Mouse (Mus musculus) heart, embryonic 11.5 days (tissue): ENCODE data around the gene Timp3. TPM values are rescaled to one million over a fixed set of nuclear protein-coding genes. Genes with fewer than 3 reads are reported as not detected.

ENCODE experiments used
- ATAC-seq: fragments of 200-750 bp; cut with Nextera tagmentation; replicated peaks from 2 replicates; pipeline ENCODE4 v1.8.0; 2017; ENCODE audit warnings: moderate library complexity; ENCODE audit not compliant: insufficient number of reproducible peaks, low FRiP score, low TSS enrichment
- H3K27ac ChIP-seq: fragments of 300-500 bp; sonication (generic); 2 replicates; pipeline ENCODE4 v1.5.1; 2014; ENCODE audit warnings: mild to moderate bottlenecking, low read depth, low read length
- H3K27me3 ChIP-seq: fragments of 300-500 bp; sonication (generic); 2 replicates; pipeline ENCODE4 v1.6.1; 2014; ENCODE audit warnings: mild to moderate bottlenecking, low read length, mixed read lengths; ENCODE audit not compliant: control insufficient read depth, insufficient read depth
- H3K36me3 ChIP-seq: fragments of 300-500 bp; sonication (generic); 2 replicates; pipeline ENCODE4 v1.6.1; 2014; ENCODE audit warnings: mild to moderate bottlenecking, low read length, moderate library complexity, mixed read lengths; ENCODE audit not compliant: control insufficient read depth, insufficient read depth
- H3K4me1 ChIP-seq: fragments of 300-500 bp; sonication (generic); 2 replicates; pipeline ENCODE4 v1.6.1; 2014; ENCODE audit warnings: low read length; ENCODE audit not compliant: control insufficient read depth, insufficient read depth
- H3K4me2 ChIP-seq: fragments of 300-500 bp; sonication (generic); 2 replicates; pipeline ENCODE4 v1.6.1; 2014; ENCODE audit warnings: mild to moderate bottlenecking, moderate library complexity
- H3K4me3 ChIP-seq: fragments of 300-500 bp; sonication (generic); 2 replicates; pipeline ENCODE4 v1.5.1; 2014; ENCODE audit warnings: low read depth, low read length
- H3K9ac ChIP-seq: fragments of 300-500 bp; sonication (generic); 2 replicates; pipeline ENCODE4 v1.6.1; 2014; ENCODE audit warnings: mild to moderate bottlenecking, low read depth, low read length, moderate library complexity
- H3K9me3 ChIP-seq: fragments of 300-500 bp; sonication (generic); replicated peaks from 2 replicates; pipeline ENCODE4 v1.6.1; 2016; ENCODE audit warnings: low read length; ENCODE audit not compliant: control insufficient read depth
- WGBS: fragments of 180-500 bp; shearing (Covaris S2); extraction: QIAGEN DNeasy Blood & Tissue Kit; methylation state at CpG from one replicate; pipeline ENCODE4 v1.1.7; 2014; ENCODE audit not compliant: insufficient replicate concordance; 5-methylcytosine and 5-hydroxymethylcytosine counted together
- polyA plus RNA-seq: library from polyadenylated mRNA; unstranded; fragments of >200 nt; fragmentation: Nextera tagmentation; extraction: Ambion mirVana; gene quantifications from 2 replicates; pipeline ENCODE4 v1.2.1, GENCODE M21; 2014

Timp3 gene
- polyA plus RNA-seq, 1 experiment from 2014 or later: 56.6 TPM

DNA sequence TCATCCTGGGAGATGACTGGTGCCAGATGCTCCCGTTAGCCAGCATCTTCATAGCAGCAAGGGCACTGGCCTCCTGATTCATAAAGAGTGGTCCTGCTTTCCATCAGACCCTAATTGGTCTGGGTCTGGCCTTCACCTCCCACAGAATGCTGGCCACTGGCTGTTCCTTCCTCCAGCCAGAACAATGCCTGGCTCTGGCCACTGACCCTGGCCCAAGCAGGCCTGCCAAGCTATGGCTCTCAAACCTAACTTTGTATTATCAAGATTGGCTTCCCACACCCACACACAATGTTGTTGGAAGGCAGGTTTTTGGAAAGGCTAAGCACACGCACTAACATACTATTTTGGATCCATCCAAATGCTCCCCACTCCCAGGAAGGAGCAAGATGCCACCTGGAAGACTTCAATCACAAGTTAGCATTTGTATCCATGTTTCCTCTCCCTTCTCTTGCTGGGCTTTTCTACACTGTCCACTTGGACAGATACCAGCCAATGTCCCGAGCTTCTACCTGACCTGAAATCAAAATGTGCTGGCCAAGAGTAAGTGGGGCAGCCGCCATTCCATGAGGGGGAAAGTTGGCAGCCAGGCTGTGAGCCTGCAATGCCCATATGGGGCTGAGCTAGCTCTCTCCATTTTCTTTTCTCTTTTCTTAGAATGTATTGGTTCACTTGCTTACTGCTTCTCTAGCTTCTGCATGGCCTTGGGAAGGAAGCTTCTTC lies 23.3 kb downstream of the Timp3 start:
- H3K27ac ChIP-seq: no peak overlapping the region
- H3K36me3 ChIP-seq: peaks cover 3% of the 10 kb centered on the region; the same call in 1 of the 2 replicates
- H3K9me3 ChIP-seq: no peaks in the 10 kb centered on the region
- 79% methylated on average over 4 of the region's 4 CpGs for WGBS
- H3K4me2 ChIP-seq: no peak overlapping the region
- no peak overlapping the region for H3K9ac ChIP-seq
- no peak for ATAC-seq
- H3K4me1 ChIP-seq: peaks cover 10% of the 10 kb centered on the region; the same call in 1 of the 2 replicates
- H3K27me3 ChIP-seq: no peaks in the 10 kb centered on the region
- H3K4me3 ChIP-seq: no peak overlapping the region

- H3K4me2 ChIP-seq: no peak overlapping the region
- WGBS: 19% methylated on average over 6 of the region's 6 CpGs
- no peak overlapping the region for H3K4me3 ChIP-seq
- no peak overlapping the region for H3K27ac ChIP-seq
- H3K36me3 ChIP-seq: peaks cover 3% of the 10 kb centered on the region; the same call in 1 of the 2 replicates
- no peak for ATAC-seq
- peaks cover 10% of the 10 kb centered on the region; the same call in 1 of the 2 replicates for H3K4me1 ChIP-seq
- H3K9me3 ChIP-seq: no peaks in the 10 kb centered on the region
- H3K27me3 ChIP-seq: no peaks in the 10 kb centered on the region
- no peak overlapping the region for H3K9ac ChIP-seq
These were observed 25.1 kb downstream of the Timp3 start for GRCm38 (mm10) chr10:86325272-86325671.

DNA sequence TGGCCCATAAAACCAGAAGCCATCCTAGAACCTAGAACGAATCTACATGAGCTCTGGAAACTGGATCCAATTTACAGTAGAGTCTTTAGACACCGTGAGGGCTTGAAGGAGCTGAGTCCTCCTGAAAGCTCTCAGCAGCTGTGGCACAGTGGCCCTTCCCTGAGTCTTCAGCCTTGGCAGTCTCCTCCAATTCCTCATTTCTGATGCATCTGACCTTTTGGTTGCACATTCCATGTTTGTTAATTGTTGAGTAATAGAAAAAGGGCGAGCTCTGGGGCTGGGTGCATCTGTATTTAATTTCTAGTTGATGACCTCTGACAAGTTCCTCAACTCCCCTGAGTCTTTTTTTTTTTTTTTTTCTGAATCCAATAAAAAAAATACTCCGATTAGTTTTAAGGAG lies 28.0 kb downstream of the Timp3 start:
- 88% methylated on average over 4 of the region's 4 CpGs for WGBS
- H3K4me1 ChIP-seq: peaks cover 24% of the 10 kb centered on the region
- no peak for ATAC-seq
- no peaks in the 10 kb centered on the region for H3K9me3 ChIP-seq
- H3K36me3 ChIP-seq: peaks cover 3% of the 10 kb centered on the region; the same call in 1 of the 2 replicates
- H3K9ac ChIP-seq: no peak overlapping the region
- H3K4me2 ChIP-seq: no peak overlapping the region
- no peak overlapping the region for H3K4me3 ChIP-seq
- no peak overlapping the region for H3K27ac ChIP-seq
- H3K27me3 ChIP-seq: no peaks in the 10 kb centered on the region

DNA sequence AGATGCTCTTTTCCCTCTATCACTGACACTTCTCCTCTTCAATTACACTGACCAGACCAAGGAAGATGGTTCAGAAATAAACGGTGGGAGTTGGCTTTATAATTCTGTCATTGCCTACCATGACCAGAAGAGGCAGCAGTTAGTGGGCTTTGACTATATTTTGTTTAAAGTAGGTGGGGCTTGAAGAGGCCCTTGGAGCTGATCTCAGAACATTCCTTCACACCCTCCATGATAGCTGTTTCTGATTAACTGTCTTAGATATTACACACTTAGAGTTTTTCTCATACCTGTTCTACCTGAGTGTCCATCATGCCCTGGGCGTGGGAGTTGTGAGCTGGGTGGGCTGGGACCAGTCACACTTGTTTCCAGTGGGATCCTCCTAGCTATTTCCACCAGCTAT lies 28.5 kb downstream of the Timp3 start:
- Histone ChIP-seq H3K4me2 (no peak overlapping the region), H3K9me3 (no peaks in the 10 kb centered on the region), H3K9ac (no peak overlapping the region), H3K36me3 (peaks cover 3% of the 10 kb centered on the region; the same call in 1 of the 2 replicates), H3K27ac (no peak overlapping the region), H3K27me3 (no peaks in the 10 kb centered on the region), H3K4me1 (peaks cover 26% of the 10 kb centered on the region), H3K4me3 (no peak overlapping the region)
- no peak for ATAC-seq
- whole genome bisulfite sequencing: 90% methylated on average over 2 of the region's 2 CpGs

GRCm38 (mm10) chr10:86329241-86329882 lies 29.2 kb downstream of the Timp3 start:
- Histone ChIP-seq H3K36me3 (peaks cover 3% of the 10 kb centered on the region; the same call in 1 of the 2 replicates), H3K9me3 (no peaks in the 10 kb centered on the region), H3K4me1 (peaks cover 30% of the 10 kb centered on the region), H3K27me3 (no peaks in the 10 kb centered on the region), H3K4me2 (no peak overlapping the region), H3K27ac (no peak overlapping the region), H3K4me3 (no peak overlapping the region), H3K9ac (no peak overlapping the region)
- WGBS: 90% methylated on average over 8 of the region's 8 CpGs
- no peak for ATAC-seq

DNA sequence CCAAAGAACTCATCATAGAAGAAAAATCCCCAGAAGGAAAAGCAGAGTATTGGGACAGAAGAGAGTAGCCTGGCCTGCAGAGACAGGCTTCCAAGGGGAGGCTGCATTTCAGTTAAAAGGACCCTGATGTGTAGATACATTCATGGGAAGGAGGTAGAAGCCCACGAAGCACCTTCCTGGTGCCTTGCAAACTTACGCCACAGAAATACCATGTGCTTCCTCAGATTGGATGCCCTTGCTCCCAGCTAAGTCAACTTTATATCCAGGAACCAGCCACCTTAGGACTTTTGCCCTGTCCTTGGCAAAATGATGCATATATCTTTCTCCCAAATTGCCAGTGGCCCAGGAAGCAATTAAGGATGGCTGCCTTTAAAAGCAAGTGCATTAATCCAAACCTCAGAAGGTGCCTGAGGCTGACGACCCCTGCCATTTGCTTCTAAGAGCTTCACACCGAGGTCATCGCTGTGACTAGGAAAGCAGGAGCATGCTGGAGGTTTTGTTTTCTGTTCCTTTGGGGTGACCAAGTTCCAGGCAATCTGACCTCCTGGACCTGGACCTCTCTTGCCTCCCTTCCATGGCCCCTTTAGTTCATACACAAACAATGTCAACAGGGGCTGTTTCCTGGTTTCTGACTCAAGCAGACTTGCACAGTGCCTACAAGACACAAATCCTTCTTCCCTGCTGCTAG lies 31.0 kb downstream of the Timp3 start:
- Histone ChIP-seq H3K4me1 (peaks cover 35% of the 10 kb centered on the region), H3K36me3 (peaks cover 3% of the 10 kb centered on the region; the same call in 1 of the 2 replicates), H3K9ac (no peak overlapping the region), H3K27me3 (no peaks in the 10 kb centered on the region), H3K27ac (peak overlapping the region; percentile 50), H3K9me3 (no peaks in the 10 kb centered on the region), H3K4me3 (no peak overlapping the region), H3K4me2 (no peak overlapping the region)
- ATAC-seq: no peak
- WGBS: 54% methylated on average over 5 of the region's 5 CpGs

- peak overlapping the region; percentile 50 for H3K27ac ChIP-seq
- no peak overlapping the region for H3K4me2 ChIP-seq
- peaks cover 1% of the 10 kb centered on the region; the same call in 1 of the 2 replicates for H3K36me3 ChIP-seq
- H3K4me3 ChIP-seq: no peak overlapping the region
- no peaks in the 10 kb centered on the region for H3K27me3 ChIP-seq
- no peak for ATAC-seq
- no peaks in the 10 kb centered on the region for H3K9me3 ChIP-seq
- H3K9ac ChIP-seq: no peak overlapping the region
- H3K4me1 ChIP-seq: peaks cover 42% of the 10 kb centered on the region
- 32% methylated on average over 7 of the region's 7 CpGs for WGBS
These were observed 31.6 kb downstream of the Timp3 start for GRCm38 (mm10) chr10:86331681-86332281.

- Histone ChIP-seq H3K27ac (no peak overlapping the region), H3K4me1 (peaks cover 51% of the 10 kb centered on the region)
These were observed 32.8 kb downstream of the Timp3 start for GRCm38 (mm10) chr10:86332942-86333341.

More at GRCm38 (mm10) chr10:86332942-86333341, 32.8 kb downstream of the Timp3 start:
- Histone ChIP-seq H3K9ac (no peak overlapping the region), H3K36me3 (no peaks in the 10 kb centered on the region), H3K4me2 (no peak overlapping the region), H3K9me3 (no peaks in the 10 kb centered on the region), H3K4me3 (no peak overlapping the region), H3K27me3 (no peaks in the 10 kb centered on the region)
- WGBS: 43% methylated on average over 3 of the region's 3 CpGs
- no peak for ATAC-seq
